Mouse (Mus musculus): ENCODE data around the gene Best1. TPM values are rescaled to one million over a fixed set of nuclear protein-coding genes. Genes with fewer than 3 reads are reported as not detected.

The Best1 gene
- total RNA-seq (2021), result under 1 TPM in 1 of 2 experiments, not detected in 1; 0.10 TPM

GRCm38 (mm10) chr19:10001206-10001969 lies at the start of gene Best1, which contains the start of gene Rab3il1:
TSS of gene Best1 (minus strand) at chr19:10001633.
TSS of gene Rab3il1 (plus strand) at chr19:10001669.
- DNase-seq (ENCODE audit: low spot score), result no peak
- intact Hi-C loops (cut with DNase I), result loop anchor here (2.0 to 5.0 kb wide), 3 partner anchors 21 to 197 kb away; partner anchors contain the start of gene Fads2

- DNase-seq (ENCODE audit: low spot score), result no peak
- intact Hi-C loops (cut with DNase I), result no loop called here
Observed at GRCm38 (mm10) chr19:10050438-10050837, 49.0 kb upstream of the Best1 start.

- intact Hi-C loops (cut with DNase I), result no loop called here
- no peak for DNase-seq (ENCODE audit: low spot score)
Observed at GRCm38 (mm10) chr19:10049533-10049932, 48.1 kb upstream of the Best1 start.

- intact Hi-C loops (cut with DNase I), result no loop called here
- DNase-seq (ENCODE audit: low spot score), result no peak
Observed at GRCm38 (mm10) chr19:10046983-10047382, 45.5 kb upstream of the Best1 start.

- intact Hi-C loops (cut with DNase I), result no loop called here
- no peak for DNase-seq (ENCODE audit: low spot score)
Observed at GRCm38 (mm10) chr19:10046346-10046745, 44.9 kb upstream of the Best1 start.

- intact Hi-C loops (cut with DNase I), result no loop called here
Observed at GRCm38 (mm10) chr19:10045707-10046106, 44.3 kb upstream of the Best1 start.

GRCm38 (mm10) chr19:10043643-10044042 lies 42.2 kb upstream of the Best1 start:
- intact Hi-C loops (cut with DNase I), result no loop called here
- peak; percentile 56 for DNase-seq (ENCODE audit: low spot score)

More at GRCm38 (mm10) chr19:10045707-10046106, 44.3 kb upstream of the Best1 start:
- no peak for DNase-seq (ENCODE audit: low spot score)

GRCm38 (mm10) chr19:10042816-10043215 lies 41.4 kb upstream of the Best1 start:
- intact Hi-C loops (cut with DNase I), result no loop called here

GRCm38 (mm10) chr19:10042232-10042631 lies 40.8 kb upstream of the Best1 start:
- intact Hi-C loops (cut with DNase I), result no loop called here
- DNase-seq (ENCODE audit: low spot score), result no peak

More at GRCm38 (mm10) chr19:10042816-10043215, 41.4 kb upstream of the Best1 start:
- DNase-seq (ENCODE audit: low spot score), result no peak

GRCm38 (mm10) chr19:10041388-10042148 lies 40.1 kb upstream of the Best1 start, which contains the start of gene Fads3:
TSS of gene Fads3 (plus strand) at chr19:10041569.
- peak; percentile 83 for DNase-seq (ENCODE audit: low spot score)
- intact Hi-C loops (cut with DNase I), result no loop called here

GRCm38 (mm10) chr19:10040866-10041387 lies 39.5 kb upstream of the Best1 start:
- intact Hi-C loops (cut with DNase I), result no loop called here

GRCm38 (mm10) chr19:10039615-10040014 lies 38.2 kb upstream of the Best1 start:
- DNase-seq (ENCODE audit: low spot score), result no peak
- intact Hi-C loops (cut with DNase I), result loop anchor here (5.0 to 10.0 kb wide), 2 partner anchors 63 to 155 kb away; partner anchors contain the start of gene Fads2

More at GRCm38 (mm10) chr19:10040866-10041387, 39.5 kb upstream of the Best1 start:
- DNase-seq (ENCODE audit: low spot score), result no peak

- intact Hi-C loops (cut with DNase I), result loop anchor here (5.0 to 10.0 kb wide), 2 partner anchors 63 to 156 kb away; partner anchors contain the start of gene Fads2
- no peak for DNase-seq (ENCODE audit: low spot score)
Observed at GRCm38 (mm10) chr19:10038910-10039309, 37.5 kb upstream of the Best1 start.

GRCm38 (mm10) chr19:10038364-10038763 lies 36.9 kb upstream of the Best1 start:
- intact Hi-C loops (cut with DNase I), result loop anchor here (5.0 to 10.0 kb wide), 2 partner anchors 64 to 156 kb away; partner anchors contain the start of gene Fads2
- DNase-seq (ENCODE audit: low spot score), result no peak

- no peak for DNase-seq (ENCODE audit: low spot score)
- intact Hi-C loops (cut with DNase I), result loop anchor here (5.0 to 10.0 kb wide), 2 partner anchors 65 to 157 kb away; partner anchors contain the start of gene Fads2
Observed at GRCm38 (mm10) chr19:10037534-10037933, 36.1 kb upstream of the Best1 start.

- intact Hi-C loops (cut with DNase I), result loop anchor here (1.0 to 10.0 kb wide), 4 partner anchors 35 to 160 kb away; partner anchors contain the start of gene Fads2
- DNase-seq (ENCODE audit: low spot score), result no peak
Observed at GRCm38 (mm10) chr19:10034785-10035447, 33.5 kb upstream of the Best1 start.

- DNase-seq (ENCODE audit: low spot score), result no peak
- intact Hi-C loops (cut with DNase I), result loop anchor here (1.0 to 10.0 kb wide), 3 partner anchors 34 to 160 kb away; no protein-coding TSS in a partner anchor
Observed at GRCm38 (mm10) chr19:10034356-10034755, 32.9 kb upstream of the Best1 start.

GRCm38 (mm10) chr19:10033211-10033973 lies 32.0 kb upstream of the Best1 start:
- intact Hi-C loops (cut with DNase I), result loop anchor here (5.0 to 10.0 kb wide), 2 partner anchors 116 to 161 kb away; no protein-coding TSS in a partner anchor
- DNase-seq (ENCODE audit: low spot score), result no peak

Data from heart, postnatal 25 days (tissue).